10 mouse cellular contexts compared by ENCODE assay signal in the genomic region with DNA sequence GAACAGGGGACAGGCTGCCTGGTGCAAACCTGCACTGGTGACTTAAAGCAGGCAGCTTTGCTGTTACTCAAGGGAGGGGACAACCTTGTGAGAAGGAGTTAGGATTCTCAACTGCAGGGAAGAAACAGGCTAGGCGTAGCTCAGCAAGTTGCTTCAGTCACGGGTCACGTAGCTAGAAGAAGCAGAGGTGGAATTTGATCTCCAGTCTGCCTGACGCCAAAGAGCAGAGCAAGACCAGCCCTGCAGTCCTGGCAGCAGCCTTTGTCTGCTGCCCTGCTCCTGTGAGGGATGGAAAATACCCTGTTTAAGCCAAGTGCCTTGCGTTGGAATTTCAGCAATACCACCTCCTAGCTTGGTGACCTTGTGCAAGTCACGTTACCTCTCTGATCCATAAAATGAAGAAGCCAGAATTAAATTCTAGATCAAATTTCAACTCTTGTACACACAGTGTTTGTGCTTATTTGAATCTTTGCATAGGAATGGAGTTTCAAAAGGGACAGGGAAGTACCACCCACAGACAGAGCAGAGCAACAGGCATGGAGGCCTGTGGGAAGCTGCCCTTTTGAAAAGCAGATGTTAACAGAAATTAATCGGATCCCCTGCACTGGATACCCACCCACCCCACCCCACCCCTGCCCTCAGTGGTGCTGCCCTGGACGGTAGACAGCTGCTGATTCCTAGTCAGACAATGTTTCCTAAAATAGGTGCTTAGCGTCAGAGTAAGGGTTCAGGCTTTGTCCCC.
DNase-seq lines count a peak whose midpoint lies in the region; ATAC-seq and TF ChIP-seq lines count a peak whose summit lies in the region.
"Had no signal": no experiment of that assay in that cellular context is flagged by ENCODE, and none has a peak within 500 bp of the region (broad histone marks: within the 10 kb centered on the region; RNA-seq: fewer than 3 reads in every experiment).

No protein-coding gene starts in this region.

- 0 out of 2 replicates have a peak, but pooled peaks have one; percentile 42 for ATAC-seq in lung, embryonic 15.5 days (ENCODE audit: borderline replicate concordance, extremely low read depth, low FRiP score, low TSS enrichment)
- peak; percentile 85 for ATAC-seq in embryonic facial prominence, embryonic 14.5 days (ENCODE audit: low read depth)
- ATAC-seq in kidney, embryonic 15.5 days (replicated peaks; ENCODE audit: low FRiP score): peak; percentile 96
- ATAC-seq in stomach, postnatal 0 days (ENCODE audit: low FRiP score, low TSS enrichment): peak; percentile 38; the same call in 1 of the 2 replicates

- TF ChIP-seq EP300 in stomach, postnatal 0 days (optimal IDR thresholded peaks at IDR 0.05): no peak

- no peak for TF ChIP-seq CTCF in stomach, postnatal 0 days (IDR thresholded peaks at IDR 0.05; ENCODE audit: low read depth)

- 42% methylated on average over 9 of the region's 9 CpGs for WGBS in lung, embryonic 15.5 days
- 23% methylated on average over 9 of the region's 9 CpGs for WGBS in embryonic facial prominence, embryonic 14.5 days
- 27% methylated on average over 9 of the region's 9 CpGs for WGBS in kidney, embryonic 15.5 days
- WGBS in stomach, postnatal 0 days: 41% methylated on average over 9 of the region's 9 CpGs

- no peaks in the 10 kb centered on the region for H3K9me3 ChIP-seq in lung, embryonic 15.5 days
- H3K9me3 ChIP-seq in embryonic facial prominence, embryonic 14.5 days (ENCODE audit: control insufficient read depth, low read length): peaks cover 2% of the 10 kb centered on the region
- no peaks in the 10 kb centered on the region for H3K9me3 ChIP-seq in kidney, embryonic 15.5 days (replicated peaks)
- no peaks in the 10 kb centered on the region for H3K9me3 ChIP-seq in stomach, postnatal 0 days (ENCODE audit: control insufficient read depth, low read length)

- H3K9ac ChIP-seq in lung, embryonic 15.5 days: no peak overlapping the region
- H3K9ac ChIP-seq in embryonic facial prominence, embryonic 14.5 days (ENCODE audit: low read depth, low read length): no peak overlapping the region
- H3K9ac ChIP-seq in kidney, embryonic 15.5 days: no peak overlapping the region
- no peak overlapping the region for H3K9ac ChIP-seq in stomach, postnatal 0 days (ENCODE audit: low read length)
- H3K9ac ChIP-seq: limb, embryonic 12.5 days had no signal

- H3K4me1 ChIP-seq in lung, embryonic 15.5 days: peaks cover 18% of the 10 kb centered on the region; the same call in 1 of the 2 replicates
- peaks cover 8% of the 10 kb centered on the region; the same call in 1 of the 2 replicates for H3K4me1 ChIP-seq in embryonic facial prominence, embryonic 14.5 days (ENCODE audit: control insufficient read depth, insufficient read depth, low read length)
- H3K4me1 ChIP-seq in kidney, embryonic 15.5 days: peaks cover 14% of the 10 kb centered on the region
- H3K4me1 ChIP-seq in stomach, postnatal 0 days (replicated peaks; ENCODE audit: control insufficient read depth, insufficient read depth): no peaks in the 10 kb centered on the region

- no peaks in the 10 kb centered on the region for H3K36me3 ChIP-seq in lung, embryonic 15.5 days
- H3K36me3 ChIP-seq in embryonic facial prominence, embryonic 14.5 days (ENCODE audit: control insufficient read depth, insufficient read depth, low read length): no peaks in the 10 kb centered on the region
- no peaks in the 10 kb centered on the region for H3K36me3 ChIP-seq in kidney, embryonic 15.5 days
- H3K36me3 ChIP-seq in stomach, postnatal 0 days (ENCODE audit: control insufficient read depth, insufficient read depth, low read length): no peaks in the 10 kb centered on the region
- H3K36me3 ChIP-seq: limb, embryonic 12.5 days had no signal

- H3K4me2 ChIP-seq in lung, embryonic 15.5 days: no peak overlapping the region
- no peak overlapping the region for H3K4me2 ChIP-seq in embryonic facial prominence, embryonic 14.5 days (ENCODE audit: low read depth, low read length)
- H3K4me2 ChIP-seq in kidney, embryonic 15.5 days: no peak overlapping the region
- H3K4me2 ChIP-seq in stomach, postnatal 0 days (replicated peaks; ENCODE audit: low read depth): no peak overlapping the region
- H3K4me2 ChIP-seq: limb, embryonic 12.5 days had no signal

- H3K27me3 ChIP-seq in lung, embryonic 15.5 days: no peaks in the 10 kb centered on the region
- H3K27me3 ChIP-seq in embryonic facial prominence, embryonic 14.5 days (replicated peaks; ENCODE audit: control insufficient read depth, insufficient read depth, low read length): no peaks in the 10 kb centered on the region
- no peaks in the 10 kb centered on the region for H3K27me3 ChIP-seq in kidney, embryonic 15.5 days
- no peaks in the 10 kb centered on the region for H3K27me3 ChIP-seq in stomach, postnatal 0 days (ENCODE audit: control insufficient read depth, insufficient read depth, low read length)
- H3K27me3 ChIP-seq: limb, embryonic 12.5 days had no signal

- DNase-seq in lung, postnatal 25 days (ENCODE audit: low spot score): no peak
- DNase-seq in embryonic facial prominence, embryonic 14.5 days (ENCODE audit: low spot score): peak; percentile 80
- DNase-seq in stomach, postnatal 0 days (ENCODE audit: low spot score): no peak
- no peak for DNase-seq in layer of hippocampus, postnatal 14 days (ENCODE audit: low spot score in 2 of 2)
- no peak for DNase-seq in cerebellum, postnatal 14 days
- DNase-seq: right cerebral cortex, adult 18-20 months had no signal

- no peak overlapping the region for H3K4me3 ChIP-seq in lung, embryonic 15.5 days
- H3K4me3 ChIP-seq in embryonic facial prominence, embryonic 14.5 days (ENCODE audit: low read depth, low read length): no peak overlapping the region
- H3K4me3 ChIP-seq in kidney, embryonic 15.5 days (replicated peaks): no peak overlapping the region
- no peak overlapping the region for H3K4me3 ChIP-seq in stomach, postnatal 0 days (ENCODE audit: low read depth, low read length)
- H3K4me3 ChIP-seq: layer of hippocampus, adult 2 months; limb, embryonic 12.5 days had no signal

- peak overlapping the region; percentile 39; the same call in 1 of the 2 replicates for H3K27ac ChIP-seq in lung, embryonic 15.5 days
- H3K27ac ChIP-seq in embryonic facial prominence, embryonic 14.5 days (replicated peaks; ENCODE audit: low read depth, low read length): peak overlapping the region; percentile 40
- H3K27ac ChIP-seq in kidney, embryonic 15.5 days: peak overlapping the region; percentile 76
- peak overlapping the region; percentile 45 for H3K27ac ChIP-seq in stomach, postnatal 0 days (replicated peaks)
- H3K27ac ChIP-seq: layer of hippocampus, adult 2 months; limb, embryonic 12.5 days had no signal

Comparison
In these comparisons a context has a peak if more than half of its experiments do, and no peak if none do; other contexts are left out.
1. ATAC-seq: peak in every context shown above with its lines; median percentile 96 in kidney, embryonic 15.5 days; 85 in embryonic facial prominence, embryonic 14.5 days; 42 in lung, embryonic 15.5 days; 38 in stomach, postnatal 0 days.